Mouse (Mus musculus) liver, embryonic 12.5 days (tissue): ENCODE results near the gene Arhgap22. TPM values are rescaled to one million over a fixed set of nuclear protein-coding genes. Genes with fewer than 3 reads are reported as not detected.

Experiments
- ATAC-seq: fragments of 200-750 bp; cut with Nextera tagmentation; 2 replicates; pipeline ENCODE4 v1.8.0; 2017; ENCODE audit warnings: moderate number of reproducible peaks, mild to moderate bottlenecking, moderate library complexity
- H3K27ac ChIP-seq: fragments of 300-500 bp; sonication (generic); 2 replicates; pipeline ENCODE4 v1.5.1; 2016; ENCODE audit warnings: mild to moderate bottlenecking
- H3K27me3 ChIP-seq: fragments of 300-500 bp; sonication (generic); replicated peaks from 2 replicates; pipeline ENCODE4 v1.6.1; 2016; ENCODE audit warnings: mild to moderate bottlenecking, moderate library complexity
- H3K36me3 ChIP-seq: fragments of 300-500 bp; sonication (generic); 2 replicates; pipeline ENCODE4 v1.6.1; 2016; ENCODE audit warnings: mild to moderate bottlenecking, moderate library complexity
- H3K4me1 ChIP-seq: fragments of 300-500 bp; sonication (generic); 2 replicates; pipeline ENCODE4 v1.6.1; 2016
- H3K4me2 ChIP-seq: fragments of 300-500 bp; sonication (generic); 2 replicates; pipeline ENCODE4 v1.6.1; 2016; ENCODE audit warnings: mild to moderate bottlenecking, moderate library complexity
- H3K4me3 ChIP-seq: fragments of 300-500 bp; sonication (generic); 2 replicates; pipeline ENCODE4 v1.5.1; 2016; ENCODE audit warnings: mild to moderate bottlenecking, moderate library complexity
- H3K9ac ChIP-seq: fragments of 300-500 bp; sonication (generic); 2 replicates; pipeline ENCODE4 v1.6.1; 2016; ENCODE audit warnings: mild to moderate bottlenecking, moderate library complexity
- H3K9me3 ChIP-seq: fragments of 300-500 bp; sonication (generic); replicated peaks from 2 replicates; pipeline ENCODE4 v1.6.1; 2016; ENCODE audit warnings: mild to moderate bottlenecking, moderate library complexity
- WGBS: fragments of 180-500 bp; shearing (Covaris S2); methylation state at CpG from one replicate; pipeline ENCODE4 v1.1.7; 2016; ENCODE audit not compliant: insufficient replicate concordance; 5-methylcytosine and 5-hydroxymethylcytosine counted together
- polyA plus RNA-seq: library from polyadenylated mRNA; unstranded; fragments of >200 nt; fragmentation: Nextera tagmentation; extraction: Ambion mirVana; gene quantifications from 2 replicates; pipeline ENCODE4 v1.2.1, GENCODE M21; 2016

Arhgap22 gene
- polyA plus RNA-seq, 1 experiment from 2014 or later = 4.6 TPM

- peak overlapping the region; percentile 17; the same call in 1 of the 2 replicates for H3K27ac ChIP-seq
- H3K4me1 ChIP-seq = no peaks in the 10 kb centered on the region
- WGBS = 29% methylated on average over 3 of the region's 3 CpGs
- H3K27me3 ChIP-seq = no peaks in the 10 kb centered on the region
- H3K4me3 ChIP-seq = no peak overlapping the region
- no peaks in the 10 kb centered on the region for H3K36me3 ChIP-seq
- ATAC-seq = no peak
- no peak overlapping the region for H3K4me2 ChIP-seq
- no peaks in the 10 kb centered on the region for H3K9me3 ChIP-seq
- H3K9ac ChIP-seq = no peak overlapping the region
These were observed 19.6 kb upstream of the Arhgap22 start for GRCm38 (mm10) chr14:33194241-33194640.

- H3K36me3 ChIP-seq = no peaks in the 10 kb centered on the region
These were observed 11.7 kb upstream of the Arhgap22 start for GRCm38 (mm10) chr14:33202161-33202560.

GRCm38 (mm10) chr14:33202885-33203284, 10.9 kb upstream of the Arhgap22 start:
- Histone ChIP-seq H3K9ac (no peak overlapping the region), H3K27ac (no peak overlapping the region), H3K4me2 (no peak overlapping the region), H3K4me1 (peaks cover 3% of the 10 kb centered on the region; the same call in 1 of the 2 replicates), H3K4me3 (no peak overlapping the region), H3K27me3 (no peaks in the 10 kb centered on the region), H3K9me3 (no peaks in the 10 kb centered on the region), H3K36me3 (no peaks in the 10 kb centered on the region)
- ATAC-seq = 0 out of 2 replicates have a peak, but pooled peaks have one; percentile 18
- WGBS = 27% methylated on average over 6 of the region's 6 CpGs

More at GRCm38 (mm10) chr14:33202161-33202560, 11.7 kb upstream of the Arhgap22 start:
- no peaks in the 10 kb centered on the region for H3K9me3 ChIP-seq
- H3K4me1 ChIP-seq = peaks cover 3% of the 10 kb centered on the region; the same call in 1 of the 2 replicates
- no peak overlapping the region for H3K4me3 ChIP-seq
- no peak overlapping the region for H3K27ac ChIP-seq
- no peak overlapping the region for H3K9ac ChIP-seq
- ATAC-seq = no peak
- WGBS = 43% methylated on average over 4 of the region's 4 CpGs
- H3K27me3 ChIP-seq = no peaks in the 10 kb centered on the region
- no peak overlapping the region for H3K4me2 ChIP-seq

- ATAC-seq = no peak
- no peak overlapping the region for H3K4me2 ChIP-seq
- no peak overlapping the region for H3K4me3 ChIP-seq
- no peak overlapping the region for H3K9ac ChIP-seq
- H3K27ac ChIP-seq = no peak overlapping the region
- WGBS = 65% methylated on average over 14 of the region's 14 CpGs
- no peaks in the 10 kb centered on the region for H3K9me3 ChIP-seq
- H3K27me3 ChIP-seq = no peaks in the 10 kb centered on the region
- H3K4me1 ChIP-seq = peaks cover 3% of the 10 kb centered on the region; the same call in 1 of the 2 replicates
- H3K36me3 ChIP-seq = no peaks in the 10 kb centered on the region
These were observed 10.0 kb upstream of the Arhgap22 start for GRCm38 (mm10) chr14:33203777-33204176.

GRCm38 (mm10) chr14:33205280-33205965, 8.4 kb upstream of the Arhgap22 start:
- Histone ChIP-seq H3K4me1 (peaks cover 3% of the 10 kb centered on the region; the same call in 1 of the 2 replicates), H3K27me3 (no peaks in the 10 kb centered on the region), H3K27ac (no peak overlapping the region), H3K4me2 (peak overlapping the region; percentile 40), H3K9me3 (no peaks in the 10 kb centered on the region), H3K36me3 (no peaks in the 10 kb centered on the region), H3K9ac (no peak overlapping the region), H3K4me3 (no peak overlapping the region)
- no peak for ATAC-seq
- WGBS = 36% methylated on average over 23 of the region's 24 CpGs

- WGBS = 8% methylated on average over 2 of the region's 2 CpGs
- H3K4me1 ChIP-seq = peaks cover 3% of the 10 kb centered on the region; the same call in 1 of the 2 replicates
- no peaks in the 10 kb centered on the region for H3K9me3 ChIP-seq
- no peaks in the 10 kb centered on the region for H3K27me3 ChIP-seq
- H3K4me2 ChIP-seq = no peak overlapping the region
- ATAC-seq = no peak
- H3K4me3 ChIP-seq = no peak overlapping the region
- H3K27ac ChIP-seq = no peak overlapping the region
- H3K9ac ChIP-seq = no peak overlapping the region
- no peaks in the 10 kb centered on the region for H3K36me3 ChIP-seq
These were observed 6.8 kb upstream of the Arhgap22 start for GRCm38 (mm10) chr14:33207011-33207410.

- Histone ChIP-seq H3K9me3 (no peaks in the 10 kb centered on the region), H3K4me2 (no peak overlapping the region), H3K36me3 (no peaks in the 10 kb centered on the region), H3K4me3 (no peak overlapping the region), H3K4me1 (no peaks in the 10 kb centered on the region), H3K9ac (no peak overlapping the region), H3K27me3 (0 out of 2 replicates have a peak, but pooled peaks cover 8% of the 10 kb centered on the region), H3K27ac (no peak overlapping the region)
- ATAC-seq = no peak
- 31% methylated on average over 5 of the region's 5 CpGs for WGBS
These were observed 5.5 kb upstream of the Arhgap22 start for GRCm38 (mm10) chr14:33208331-33208730.

- Histone ChIP-seq H3K4me2 (no peak overlapping the region), H3K27me3 (peaks cover 26% of the 10 kb centered on the region), H3K9me3 (no peaks in the 10 kb centered on the region), H3K36me3 (no peaks in the 10 kb centered on the region), H3K4me3 (no peak overlapping the region), H3K27ac (no peak overlapping the region), H3K4me1 (peaks cover 16% of the 10 kb centered on the region), H3K9ac (no peak overlapping the region)
- no peak for ATAC-seq
- WGBS = 68% methylated on average over 8 of the region's 8 CpGs
These were observed 3.0 kb upstream of the Arhgap22 start for GRCm38 (mm10) chr14:33210806-33211205.

- H3K4me3 ChIP-seq = no peak overlapping the region
These were observed 1.4 kb upstream of the Arhgap22 start for GRCm38 (mm10) chr14:33212271-33212957.

GRCm38 (mm10) chr14:33212958-33213309, 892 bp upstream of the Arhgap22 start:
- ATAC-seq = no peak
- 71% methylated on average over 12 of the region's 12 CpGs for WGBS
- peaks cover 42% of the 10 kb centered on the region for H3K27me3 ChIP-seq

More at GRCm38 (mm10) chr14:33212271-33212957, 1.4 kb upstream of the Arhgap22 start:
- WGBS = 61% methylated on average over 5 of the region's 5 CpGs
- no peak overlapping the region for H3K4me2 ChIP-seq
- no peak overlapping the region for H3K9ac ChIP-seq
- H3K9me3 ChIP-seq = no peaks in the 10 kb centered on the region
- peaks cover 16% of the 10 kb centered on the region for H3K4me1 ChIP-seq
- peaks cover 39% of the 10 kb centered on the region for H3K27me3 ChIP-seq
- H3K27ac ChIP-seq = no peak overlapping the region
- no peak for ATAC-seq
- no peaks in the 10 kb centered on the region for H3K36me3 ChIP-seq

GRCm38 (mm10) chr14:33214767-33215128, 922 bp downstream of the Arhgap22 start:
- peaks cover 16% of the 10 kb centered on the region for H3K4me1 ChIP-seq
- no peaks in the 10 kb centered on the region for H3K36me3 ChIP-seq
- no peaks in the 10 kb centered on the region for H3K9me3 ChIP-seq
- peak overlapping the region; percentile 48 for H3K4me2 ChIP-seq
- ATAC-seq = peak; percentile 31; the same call in 1 of the 2 replicates
- H3K27ac ChIP-seq = no peak overlapping the region
- H3K4me3 ChIP-seq = no peak overlapping the region
- H3K9ac ChIP-seq = no peak overlapping the region
- WGBS = 10% methylated on average over 4 of the region's 4 CpGs
- peaks cover 46% of the 10 kb centered on the region for H3K27me3 ChIP-seq

More at GRCm38 (mm10) chr14:33212958-33213309, 892 bp upstream of the Arhgap22 start:
- Histone ChIP-seq H3K36me3 (no peaks in the 10 kb centered on the region), H3K4me2 (no peak overlapping the region), H3K9me3 (no peaks in the 10 kb centered on the region), H3K4me1 (peaks cover 16% of the 10 kb centered on the region), H3K27ac (no peak overlapping the region), H3K4me3 (no peak overlapping the region), H3K9ac (no peak overlapping the region)

- Histone ChIP-seq H3K9me3 (no peaks in the 10 kb centered on the region), H3K4me1 (peaks cover 16% of the 10 kb centered on the region), H3K36me3 (no peaks in the 10 kb centered on the region), H3K4me3 (no peak overlapping the region), H3K9ac (no peak overlapping the region), H3K27me3 (peaks cover 46% of the 10 kb centered on the region), H3K4me2 (no peak overlapping the region), H3K27ac (no peak overlapping the region)
- 50% methylated on average over 1 of the region's 1 CpGs for WGBS
- ATAC-seq = no peak
These were observed 1.3 kb downstream of the Arhgap22 start for GRCm38 (mm10) chr14:33215163-33215562.
